Mouse (Mus musculus) WW6 (cell line): ENCODE results near the gene Nr6a1.

ENCODE experiments used
- DNase-seq: peaks from one replicate; pipeline ENCODE4 v3.0.0-alpha.2; 2013; ENCODE audit warnings: low read depth, low spot score

Gene Nr6a1

GRCm38 (mm10) chr2:38678947-38679346 lies 248.5 kb downstream of the Nr6a1 start:
- DNase-seq = no peak

GRCm38 (mm10) chr2:38675366-38675969 lies 252.0 kb downstream of the Nr6a1 start:
- DNase-seq = no peak
